Comparison of ENCODE assay signal across 15 mouse cellular contexts in the genomic region with DNA sequence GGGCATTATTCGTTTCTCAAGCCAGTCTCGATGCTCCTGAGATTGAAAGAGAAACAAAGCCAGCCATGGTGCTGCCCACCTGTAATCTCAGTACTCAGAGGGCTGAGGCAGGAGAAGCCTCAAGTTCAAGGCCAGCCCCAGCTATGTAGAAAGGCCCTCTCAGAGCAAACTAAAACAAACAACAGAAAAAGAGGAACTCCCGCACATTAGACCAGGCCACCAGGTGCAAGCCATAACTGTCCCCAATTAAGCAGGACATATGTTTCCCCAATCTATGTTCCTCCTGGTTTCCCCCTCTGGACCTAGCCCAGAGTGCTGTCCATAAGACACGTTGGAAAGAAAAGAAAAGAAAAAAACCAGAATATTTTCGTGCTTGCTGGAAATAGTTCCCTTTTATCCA.
"Had no signal": no experiment of that assay in that cellular context is flagged by ENCODE, and none has a peak within 500 bp of the region (broad histone marks: within the 10 kb centered on the region; RNA-seq: fewer than 3 reads in every experiment).

No protein-coding gene starts in this region.

- ATAC-seq: liver, postnatal 0 days; lung, postnatal 0 days; midbrain, embryonic 16.5 days had no signal

- DNase-seq: liver, postnatal 0 days; lung, adult 2 months; lung, postnatal 14 days; lung, postnatal 36 days; midbrain, embryonic 14.5 days; retina, postnatal 1 day; right cerebral cortex, adult 18-20 months; right cerebral cortex, postnatal 25 days; right cerebral cortex, postnatal 4 days; spleen, adult 18-20 months; thymus, adult 2 months; thymus, postnatal 25 days; thymus, postnatal 4 days had no signal
